In the genomic region with DNA sequence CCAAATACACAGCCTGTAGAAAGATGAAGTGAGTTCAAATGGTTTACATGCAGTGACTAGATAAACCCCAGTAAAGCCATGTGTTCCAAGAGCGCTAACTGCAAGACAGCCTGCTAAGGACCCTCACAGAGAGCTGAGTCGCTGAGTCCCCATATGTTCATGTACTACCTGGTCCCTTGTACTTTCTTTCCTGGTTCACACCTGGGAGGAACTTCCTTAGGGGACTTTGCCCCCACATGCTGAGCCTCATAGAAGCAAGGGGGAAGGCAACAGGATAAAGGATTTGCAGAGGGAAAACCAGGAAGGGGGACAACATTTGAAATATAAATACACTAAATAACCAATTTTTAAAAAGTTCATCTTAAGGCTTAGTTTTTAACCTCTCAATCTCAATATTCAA, we compare ENCODE assay signal across 26 mouse cellular contexts. TPM values are rescaled to one million over a fixed set of nuclear protein-coding genes. Genes with fewer than 3 reads are reported as not detected.
"Had no signal": no experiment of that assay in that cellular context is flagged by ENCODE, and none has a peak within 500 bp of the region (broad histone marks: within the 10 kb centered on the region; RNA-seq: fewer than 3 reads in every experiment).

No protein-coding gene starts in this region.

- H3K9ac ChIP-seq: heart, embryonic 12.5 days; hindbrain, embryonic 12.5 days; hindbrain, embryonic 14.5 days; kidney, embryonic 15.5 days; limb, embryonic 12.5 days had no signal

- H3K9me3 ChIP-seq: heart, embryonic 10.5 days; heart, embryonic 12.5 days; hindbrain, embryonic 10.5 days; hindbrain, embryonic 12.5 days; kidney, embryonic 15.5 days; limb, embryonic 10.5 days; limb, embryonic 12.5 days had no signal

- DNase-seq: gastrocnemius, adult 2 months; gastrocnemius, postnatal 10 days; gastrocnemius, postnatal 25 days; heart, adult 18-20 months; heart, postnatal 10 days; heart, postnatal 4 days; kidney, adult 11 months; kidney, adult 2 months; kidney, adult 9 months; kidney, postnatal 14 days; kidney, postnatal 36 days; liver had no signal

- H3K27me3 ChIP-seq: heart, embryonic 12.5 days; hindbrain, embryonic 12.5 days; kidney, embryonic 15.5 days; limb, embryonic 12.5 days had no signal

- H3K4me3 ChIP-seq: gastrocnemius, adult 2 months; heart, embryonic 10.5 days; heart, embryonic 12.5 days; hindbrain, embryonic 10.5 days; hindbrain, embryonic 12.5 days; kidney, embryonic 15.5 days; left cerebral cortex, adult 2 months; limb, embryonic 10.5 days; limb, embryonic 12.5 days had no signal

- H3K4me2 ChIP-seq: heart, embryonic 12.5 days; hindbrain, embryonic 12.5 days; hindbrain, embryonic 14.5 days; kidney, embryonic 15.5 days; limb, embryonic 12.5 days; liver, embryonic 11.5 days had no signal

- H3K4me1 ChIP-seq: hindbrain, embryonic 10.5 days; hindbrain, embryonic 12.5 days; kidney, embryonic 15.5 days; limb, embryonic 10.5 days; limb, embryonic 12.5 days had no signal

- H3K27ac ChIP-seq: gastrocnemius, adult 2 months; heart, embryonic 10.5 days; hindbrain, embryonic 10.5 days; hindbrain, embryonic 12.5 days; hindbrain, embryonic 14.5 days; kidney, embryonic 15.5 days; kidney, postnatal 0 days; left cerebral cortex, adult 2 months; limb, embryonic 10.5 days; limb, embryonic 12.5 days had no signal

- ATAC-seq: hindbrain, embryonic 16.5 days; inflammation-experienced regulatory T-cells, adult 6 months had no signal

RNA-seq across cellular contexts. Expression of a gene that starts 39.9 kb away (rescaled TPM):
- polyA plus RNA-seq: inflammation-experienced regulatory T-cells, adult 6 months; kidney, adult 2 months; large intestine, adult 2 months; liver, embryonic 11.5 days had no signal
